Mouse (Mus musculus) thymus, postnatal 0 days (tissue): Measurements from ENCODE around the gene Pdzrn3. TPM values are rescaled to one million over a fixed set of nuclear protein-coding genes. Genes with fewer than 3 reads are reported as not detected.

Experiments
- DNase-seq: peaks from one replicate; pipeline ENCODE4 v3.0.0-alpha.2; 2015; ENCODE audit warnings: low spot score
- polyA plus RNA-seq: library from polyadenylated mRNA; unstranded; fragments of >200 nt; fragmentation: Nextera tagmentation; extraction: Ambion mirVana; gene quantifications from 2 replicates; pipeline ENCODE4 v1.2.1, GENCODE M21; 2015

Pdzrn3 gene
- polyA plus RNA-seq, 1 experiment from 2014 or later, result 0.73 TPM

DNA sequence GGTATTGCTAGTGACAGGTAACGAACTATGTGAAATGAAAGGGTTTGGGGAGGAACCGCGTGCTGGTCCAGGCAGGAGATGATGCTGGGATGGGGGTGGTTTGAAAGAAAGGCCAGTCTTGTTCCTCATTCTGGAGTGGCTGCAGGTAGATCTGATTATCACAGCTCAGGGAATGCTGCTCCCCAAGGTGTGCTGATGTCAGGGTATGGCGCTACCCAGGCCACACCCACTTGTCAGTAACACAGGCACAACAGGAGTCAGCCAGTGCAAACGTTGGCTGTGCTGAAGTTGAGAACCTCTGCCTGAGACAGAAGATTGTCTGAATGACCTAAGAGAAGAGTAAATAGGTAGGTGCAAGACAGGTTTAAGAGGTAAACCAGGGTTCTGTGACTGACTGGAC lies 4.7 kb downstream of the Pdzrn3 start:
- no peak for DNase-seq

DNA sequence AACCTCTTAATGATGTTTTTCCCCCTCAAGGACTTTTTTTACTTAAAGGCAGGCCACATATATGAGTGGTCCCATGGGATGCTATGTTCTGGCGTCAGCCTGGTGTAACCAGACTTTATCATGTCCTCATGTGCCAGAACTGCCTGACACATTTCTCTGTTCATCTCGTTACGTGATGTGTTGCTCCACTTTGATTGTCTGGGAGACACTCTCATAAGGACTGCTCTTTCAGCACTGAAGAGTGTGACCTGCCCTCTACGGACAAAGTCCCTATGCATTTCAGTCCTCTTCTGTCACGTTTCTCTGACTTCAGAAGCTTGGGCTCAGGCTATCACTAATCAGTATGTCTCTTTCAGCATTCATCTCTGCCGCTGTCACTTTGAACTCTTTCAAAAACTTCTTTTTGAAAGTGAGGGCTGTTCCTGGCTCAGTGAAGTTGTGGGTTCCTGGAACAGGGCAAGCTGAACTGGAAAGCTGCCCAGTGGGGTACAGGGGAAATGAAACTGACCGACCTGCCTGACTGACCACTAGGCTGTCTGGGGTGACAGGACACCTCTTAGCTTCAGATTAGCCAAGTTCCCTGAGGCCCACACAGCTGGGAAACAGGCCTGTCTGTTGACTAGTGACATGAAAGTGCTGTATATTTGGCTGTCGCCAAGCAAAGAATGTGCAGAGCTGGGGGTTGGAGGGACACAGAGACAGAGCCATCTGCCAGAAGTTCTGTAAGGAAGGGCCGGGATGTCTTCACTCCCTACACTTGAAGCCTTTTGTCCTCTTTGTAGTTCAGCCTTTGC lies 10.7 kb downstream of the Pdzrn3 start:
- DNase-seq, result no peak

DNA sequence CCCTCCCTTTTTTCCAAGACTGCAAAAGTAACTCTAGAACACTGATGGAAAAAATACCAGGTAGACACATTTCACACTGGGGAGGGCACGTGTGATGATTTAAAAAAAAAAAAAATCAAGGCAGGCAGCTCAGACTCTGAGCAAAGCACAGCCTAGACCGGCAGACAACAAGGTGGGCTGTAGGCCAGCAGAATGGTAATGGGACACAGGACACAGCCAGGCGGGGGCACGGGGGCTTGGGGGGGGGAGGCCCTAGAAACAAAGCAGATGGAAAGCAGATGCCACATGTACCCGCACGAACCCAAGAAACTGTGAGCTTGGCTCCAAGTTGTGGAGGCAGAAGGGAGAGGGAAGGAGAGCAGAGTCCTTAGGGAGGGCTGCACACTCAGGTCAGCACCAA lies 11.9 kb downstream of the Pdzrn3 start:
- DNase-seq, result no peak

DNA sequence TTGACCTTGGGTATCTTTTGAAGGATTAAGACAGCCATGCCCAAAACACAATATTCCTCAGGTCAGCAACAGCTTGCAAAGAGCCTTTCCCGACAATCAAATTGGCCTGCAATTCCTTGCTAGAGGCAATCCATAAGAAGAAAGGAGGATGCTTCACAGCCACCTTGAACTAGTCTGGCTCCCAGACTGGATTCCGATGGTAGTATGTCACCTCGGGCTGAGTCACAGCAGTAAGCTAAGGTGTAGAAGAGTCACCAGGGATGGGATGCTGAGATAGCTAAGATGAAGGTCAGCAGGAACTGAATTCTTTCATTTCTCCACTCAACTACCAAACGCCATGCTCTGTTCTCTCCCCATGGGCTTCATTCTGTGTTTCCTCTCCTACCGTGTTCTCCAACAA lies 13.8 kb downstream of the Pdzrn3 start:
- DNase-seq, result no peak

DNA sequence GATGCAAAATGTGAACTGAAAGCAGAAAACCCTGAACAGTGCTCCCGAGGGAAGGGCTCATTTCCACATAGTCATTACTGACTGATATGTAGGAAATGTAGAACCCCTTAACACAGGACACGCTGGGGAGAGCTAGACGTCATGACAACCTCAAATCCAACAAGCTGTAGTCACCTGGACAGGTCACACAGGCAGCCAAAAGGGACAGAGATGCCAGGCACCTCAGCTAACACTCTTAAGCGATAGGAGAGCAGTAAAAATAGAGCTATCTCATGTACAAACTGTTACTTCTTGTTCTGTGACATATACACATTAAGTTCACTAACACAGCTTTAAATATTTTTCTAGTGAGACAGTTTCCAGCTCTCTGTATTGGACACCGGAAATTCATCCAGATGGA lies 15.0 kb downstream of the Pdzrn3 start:
- DNase-seq, result no peak

DNA sequence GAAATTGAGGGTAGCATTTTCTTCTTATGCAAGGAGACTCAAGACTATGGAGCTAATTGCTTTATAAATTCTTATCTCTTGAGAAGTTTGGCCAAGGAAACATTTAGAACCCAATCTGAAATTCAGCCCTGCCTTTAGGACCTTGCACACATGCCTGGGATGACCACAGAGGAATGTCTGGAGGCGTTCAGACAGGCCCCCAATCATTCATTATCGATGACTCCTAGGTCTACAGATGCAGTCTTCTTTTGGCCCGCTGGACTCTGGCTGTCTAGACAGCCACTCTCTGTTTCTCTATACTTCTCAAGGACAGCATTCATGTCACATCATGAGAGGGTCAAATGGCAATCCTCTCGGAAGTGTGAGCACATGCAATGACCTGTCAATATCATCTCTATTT lies 15.4 kb downstream of the Pdzrn3 start:
- DNase-seq, result no peak

DNA sequence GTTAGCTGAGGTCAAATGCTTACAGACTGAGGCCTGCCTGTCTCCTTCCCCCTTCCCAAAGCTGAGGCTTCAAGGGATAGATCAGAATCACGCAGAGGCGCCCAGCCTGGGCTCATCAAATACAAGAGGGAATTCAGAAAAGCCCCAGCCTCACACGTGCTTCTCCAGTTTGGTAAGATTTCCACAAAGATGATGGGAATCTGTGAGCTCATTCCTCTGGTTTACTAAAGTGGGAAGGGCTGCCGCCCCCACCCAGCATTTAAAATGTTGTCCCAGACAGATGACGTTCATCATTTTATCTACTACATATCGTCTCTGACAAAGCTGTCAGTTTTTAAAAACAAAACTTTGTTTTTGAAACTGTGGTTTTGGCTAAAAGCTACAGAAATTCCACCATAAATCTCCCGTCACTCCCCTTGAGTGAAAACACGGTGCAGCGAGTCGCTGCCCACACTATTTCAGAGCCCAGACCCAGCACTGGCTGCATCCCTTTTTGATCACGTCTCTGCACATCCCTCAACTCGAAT lies 17.4 kb downstream of the Pdzrn3 start:
- no peak for DNase-seq

DNA sequence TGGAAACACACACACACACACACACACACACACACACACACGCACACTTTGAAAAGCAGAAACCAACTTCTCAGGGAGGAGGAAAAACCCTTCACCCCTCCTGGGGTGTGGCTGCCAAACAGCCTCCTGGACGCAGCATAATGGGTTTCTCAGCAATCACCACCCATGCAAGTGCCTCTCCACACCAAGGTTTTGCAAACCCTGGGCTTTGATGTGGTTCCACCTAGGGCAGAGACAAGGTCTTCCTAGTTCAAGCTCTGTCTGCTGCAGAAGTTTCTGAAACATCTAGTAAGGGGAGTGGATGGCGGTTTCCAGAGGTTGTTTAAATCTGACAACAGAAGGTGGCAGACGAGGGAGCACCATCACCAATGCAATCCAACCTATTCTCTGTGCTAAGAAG lies 18.1 kb downstream of the Pdzrn3 start:
- peak; percentile 18 for DNase-seq

DNA sequence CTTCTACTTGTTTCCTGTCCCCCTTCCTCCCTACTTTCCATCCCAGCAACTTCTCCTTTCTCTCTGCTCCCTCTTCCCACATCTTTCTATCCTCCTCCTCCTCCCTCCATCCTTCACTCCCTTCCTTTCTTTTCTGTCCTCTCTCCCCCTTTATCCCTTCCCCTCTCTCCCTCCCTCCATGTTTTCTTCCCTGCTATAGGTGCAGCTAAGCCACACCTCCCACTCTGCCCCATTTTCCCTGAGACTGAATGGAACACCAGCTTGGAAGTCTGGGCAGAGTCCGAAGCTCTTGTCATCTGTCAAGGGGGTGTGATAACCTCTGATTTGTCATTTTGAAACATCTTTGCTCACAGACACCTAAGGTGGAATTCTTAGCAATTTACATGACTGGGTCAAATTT lies 22.8 kb downstream of the Pdzrn3 start:
- DNase-seq, result no peak

DNA sequence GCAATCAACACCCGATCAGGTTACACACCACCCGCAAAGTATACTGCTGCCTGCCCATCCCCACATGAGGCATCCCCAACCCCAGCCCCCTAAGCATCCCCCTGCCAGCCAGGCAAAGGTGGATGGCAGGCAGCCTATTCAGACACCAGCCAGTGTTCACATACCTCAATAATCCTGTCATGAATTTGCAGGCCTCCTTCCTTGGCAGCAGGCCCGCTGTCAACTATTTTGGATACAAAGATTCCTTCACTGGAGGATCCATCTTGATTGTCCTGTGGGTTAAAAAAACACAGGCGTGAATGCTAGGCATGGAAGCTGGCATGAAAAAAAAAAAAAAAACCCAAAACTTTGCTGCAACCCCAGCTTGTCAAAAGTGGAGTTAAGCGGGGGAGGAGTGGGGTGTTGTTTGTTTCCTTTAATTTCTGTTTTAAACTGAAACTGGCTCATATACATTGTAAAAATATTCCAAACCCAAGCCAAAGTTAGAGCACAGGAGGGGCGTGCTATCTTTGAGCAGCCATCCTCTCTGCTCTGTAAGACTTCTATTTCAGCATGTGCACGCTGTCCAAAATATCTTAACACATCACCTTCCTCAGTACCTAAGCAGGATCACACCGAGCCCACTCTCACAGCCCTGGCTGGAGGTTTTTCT lies 23.3 kb downstream of the Pdzrn3 start:
- no peak for DNase-seq

DNA sequence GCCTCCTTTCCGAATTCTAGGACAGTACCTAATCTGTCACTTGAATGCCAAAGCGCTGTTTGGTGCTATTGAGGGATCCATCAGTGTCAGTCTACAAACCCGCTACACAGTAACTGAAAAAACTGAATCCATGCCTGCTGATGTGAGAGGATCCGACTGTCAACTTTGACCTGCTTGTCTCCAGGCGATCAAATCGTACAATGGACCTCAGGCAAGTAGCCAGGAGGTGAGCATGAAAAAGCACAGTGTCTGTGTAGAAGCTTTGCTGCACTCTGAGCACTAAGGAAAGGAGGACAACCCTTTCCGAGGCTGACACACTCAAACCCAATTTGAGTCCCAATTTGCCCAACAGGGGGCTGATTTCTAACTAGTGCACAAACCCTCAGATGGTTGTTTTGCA lies 24.0 kb downstream of the Pdzrn3 start:
- no peak for DNase-seq

DNA sequence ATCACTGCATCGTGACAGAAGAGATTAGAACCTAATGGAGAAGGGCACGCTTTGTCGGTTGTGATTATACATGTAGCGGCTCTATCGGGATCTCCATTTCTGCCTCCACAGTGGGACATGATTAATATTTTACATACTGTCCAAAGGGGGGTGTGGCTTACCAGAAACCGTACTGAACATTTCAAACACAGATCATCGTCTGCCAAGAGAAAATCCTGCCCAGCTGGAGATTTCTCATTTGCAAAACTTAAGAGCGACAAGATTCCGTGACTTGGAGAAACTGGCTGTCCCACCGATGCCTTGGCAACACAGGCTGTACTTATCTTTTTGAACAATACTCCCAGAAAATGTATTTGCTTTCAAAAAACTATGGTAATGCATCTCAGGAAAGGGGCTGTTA lies 25.1 kb downstream of the Pdzrn3 start:
- DNase-seq, result no peak

DNA sequence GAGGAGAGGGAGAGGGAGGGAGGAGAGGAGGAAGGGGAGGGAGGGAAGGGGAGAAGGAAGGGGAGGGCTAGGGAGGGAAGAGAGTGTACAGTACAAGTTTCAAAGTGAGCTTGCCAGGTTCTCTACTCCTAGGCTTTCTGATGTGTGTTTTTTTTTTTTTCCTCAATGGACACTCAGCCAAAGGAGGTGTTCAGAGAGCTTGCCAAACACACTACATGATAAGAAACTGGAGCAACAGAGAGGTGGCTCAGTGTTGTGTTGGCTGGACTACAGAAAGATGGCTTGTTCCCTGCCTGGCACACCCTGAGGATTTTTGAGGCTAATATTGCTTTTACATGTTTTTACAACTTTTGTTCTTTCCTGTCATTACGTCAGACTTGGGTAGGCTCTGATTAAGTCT lies 26.6 kb downstream of the Pdzrn3 start:
- no peak for DNase-seq

DNA sequence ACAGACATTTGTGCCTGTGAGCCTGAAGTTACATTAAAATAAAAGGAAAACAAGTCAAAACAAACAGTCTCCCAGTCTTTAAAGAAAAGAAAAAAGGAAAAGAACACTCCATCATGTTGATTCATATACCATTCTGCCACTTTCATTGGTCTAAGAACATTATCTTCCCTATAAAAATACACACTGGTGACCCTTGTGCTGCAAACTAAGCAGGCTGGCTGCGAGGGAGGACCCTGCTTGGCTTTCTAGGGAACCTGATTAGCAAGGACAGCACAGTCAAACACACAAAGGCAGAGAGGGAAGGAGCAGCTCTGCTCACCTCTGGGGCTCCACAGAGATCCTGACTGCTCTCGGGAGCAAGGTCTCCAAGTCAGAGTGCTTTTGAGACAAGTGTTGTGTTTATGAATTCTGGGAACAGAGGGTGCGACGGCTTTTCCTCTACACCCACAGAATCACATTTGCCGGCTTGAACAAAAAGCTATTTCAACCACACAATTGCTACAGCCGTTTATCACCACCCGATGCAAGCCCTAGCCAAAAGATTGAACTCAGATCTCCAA lies 27.2 kb downstream of the Pdzrn3 start:
- DNase-seq, result no peak

DNA sequence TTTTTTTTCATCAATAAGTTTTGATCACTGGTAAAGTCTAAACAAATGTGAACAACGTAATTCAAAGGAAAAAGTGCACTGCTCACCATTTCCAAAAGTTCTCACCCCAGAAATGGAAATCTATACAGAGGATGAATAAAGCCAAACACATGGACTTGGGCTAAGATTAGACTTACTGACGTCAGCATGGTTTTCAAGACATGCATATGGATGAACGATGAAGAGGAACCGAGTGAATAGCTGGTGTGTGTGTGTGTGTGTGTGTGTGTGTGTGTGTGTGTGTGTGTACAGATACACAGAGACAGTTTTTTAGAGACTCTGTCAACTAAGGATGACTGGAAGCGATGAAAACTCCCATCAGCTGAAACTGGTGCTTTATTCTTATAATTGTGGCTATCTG lies 29.2 kb downstream of the Pdzrn3 start:
- DNase-seq, result no peak

DNA sequence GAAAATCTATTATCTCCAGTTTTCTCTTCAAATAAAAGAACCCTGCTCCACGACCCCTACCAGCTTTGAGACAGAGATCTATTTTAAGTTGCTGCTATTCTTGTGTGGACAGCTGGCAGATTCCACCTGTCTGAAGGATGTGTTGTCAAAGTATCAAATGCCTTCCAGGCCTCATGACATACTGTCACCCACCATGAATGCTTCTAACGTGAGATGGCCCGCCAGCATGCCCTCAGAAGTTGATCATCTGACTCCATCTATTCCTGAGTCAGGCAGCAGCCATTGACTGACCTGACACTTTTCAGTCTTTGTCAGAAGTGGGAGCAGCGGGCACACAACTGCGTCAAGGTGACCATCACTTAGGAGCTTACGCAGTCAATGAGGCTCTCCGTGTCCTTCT lies 37.6 kb downstream of the Pdzrn3 start:
- no peak for DNase-seq

DNA sequence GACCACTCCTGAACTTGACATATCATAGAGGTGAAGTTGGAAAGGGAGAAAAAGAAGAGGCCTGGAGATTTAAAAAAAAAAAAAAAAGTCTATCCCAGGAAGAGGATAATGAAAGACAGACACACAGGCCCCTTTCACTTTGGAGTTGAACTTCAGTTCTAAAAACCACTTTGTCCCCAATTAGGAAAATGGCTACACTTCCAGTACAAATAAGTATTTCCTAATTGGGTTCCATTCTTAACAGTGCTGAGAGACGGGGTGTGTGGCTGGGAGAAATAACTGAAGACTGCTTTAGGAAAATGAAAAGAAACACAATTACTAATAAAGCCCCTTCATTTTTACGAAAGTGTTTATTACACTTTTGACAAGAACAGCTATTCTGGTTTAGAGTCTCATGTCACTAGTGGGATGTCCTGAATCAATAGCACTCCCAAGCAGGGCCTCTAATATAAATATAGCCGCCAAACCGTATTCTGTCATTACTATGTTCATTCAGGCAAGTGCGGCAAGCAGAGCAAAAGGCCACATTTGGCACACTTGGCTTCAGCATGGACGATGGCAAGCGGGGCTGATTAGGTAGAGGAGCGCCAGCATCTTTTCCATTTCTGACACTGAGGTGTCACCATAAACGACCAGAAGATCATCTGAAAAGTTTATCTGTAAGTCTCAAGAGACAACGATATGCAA lies 39.7 kb downstream of the Pdzrn3 start:
- DNase-seq, result no peak

DNA sequence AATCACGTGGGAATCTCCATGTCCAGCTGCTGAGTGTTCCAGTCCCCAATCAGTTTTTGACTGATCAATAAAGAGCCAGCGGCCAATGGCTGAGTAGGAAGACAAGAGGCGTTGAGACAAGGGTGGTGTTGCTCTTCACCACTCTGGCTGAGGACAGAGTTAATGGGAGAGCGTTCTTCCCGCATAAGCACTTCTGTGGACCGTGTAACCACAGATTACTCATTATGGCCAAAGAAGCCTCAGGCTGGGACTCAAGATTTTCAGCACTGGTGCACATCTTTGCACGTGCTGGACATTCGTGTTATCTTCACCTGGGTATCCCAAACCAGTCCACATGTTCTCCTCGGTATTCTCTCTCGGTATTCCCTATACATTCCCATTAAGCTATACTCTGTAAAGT lies 41.0 kb downstream of the Pdzrn3 start:
- DNase-seq, result no peak

DNA sequence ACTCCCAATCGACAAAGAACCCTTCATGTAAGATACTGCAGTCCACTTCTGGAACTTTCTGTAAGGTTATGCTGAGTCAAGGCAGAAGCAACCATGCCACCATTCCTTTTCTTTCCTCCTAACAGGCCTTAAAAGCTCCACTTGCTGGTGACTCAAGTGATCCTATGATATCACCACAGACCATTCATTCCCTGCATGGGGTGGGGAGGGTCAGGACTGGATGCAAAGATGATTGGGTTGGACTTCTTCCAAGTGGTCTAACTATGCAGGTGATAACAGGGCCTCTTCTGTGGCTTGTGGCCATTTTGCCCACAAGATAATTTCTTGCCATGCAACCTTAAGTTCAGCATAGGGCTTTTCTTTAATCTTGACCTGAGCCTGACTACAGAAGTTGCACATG lies 42.0 kb downstream of the Pdzrn3 start:
- no peak for DNase-seq

DNA sequence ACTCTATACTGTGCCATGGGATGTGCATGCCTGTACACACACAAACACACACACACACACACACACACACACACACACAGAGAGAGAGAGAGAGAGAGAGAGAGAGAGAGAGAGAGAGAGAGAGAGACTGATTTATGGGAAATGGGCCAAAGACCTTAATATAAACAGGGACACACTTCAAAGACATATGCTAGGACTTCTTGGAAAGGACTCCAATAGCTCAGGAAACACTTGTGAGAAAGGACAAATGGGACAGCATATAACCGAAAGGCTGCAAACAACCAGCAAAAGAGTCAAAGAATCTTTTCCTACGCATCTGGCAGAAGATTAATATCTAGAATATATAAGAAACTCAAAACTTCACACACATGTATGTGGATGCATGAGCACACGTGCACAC lies 43.2 kb downstream of the Pdzrn3 start:
- DNase-seq, result no peak

DNA sequence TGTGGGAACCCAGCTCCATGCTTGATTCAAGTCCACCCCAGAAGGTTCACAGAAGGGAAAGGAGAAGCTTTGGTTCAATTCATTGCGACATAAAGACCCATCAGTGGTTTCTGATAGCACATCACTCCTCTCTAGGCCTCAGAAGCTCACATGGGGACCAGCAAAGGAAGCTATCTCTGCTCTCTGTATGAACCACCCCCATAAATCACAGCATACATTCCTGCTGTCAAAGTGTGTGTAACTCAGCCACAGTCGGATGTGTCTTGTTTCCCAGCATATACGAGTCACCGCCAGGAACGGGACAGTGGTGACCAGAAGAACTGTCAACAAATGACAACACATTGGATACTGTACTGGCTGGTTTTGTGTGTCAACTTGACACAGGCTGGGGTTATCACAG lies 47.3 kb downstream of the Pdzrn3 start:
- no peak for DNase-seq

DNA sequence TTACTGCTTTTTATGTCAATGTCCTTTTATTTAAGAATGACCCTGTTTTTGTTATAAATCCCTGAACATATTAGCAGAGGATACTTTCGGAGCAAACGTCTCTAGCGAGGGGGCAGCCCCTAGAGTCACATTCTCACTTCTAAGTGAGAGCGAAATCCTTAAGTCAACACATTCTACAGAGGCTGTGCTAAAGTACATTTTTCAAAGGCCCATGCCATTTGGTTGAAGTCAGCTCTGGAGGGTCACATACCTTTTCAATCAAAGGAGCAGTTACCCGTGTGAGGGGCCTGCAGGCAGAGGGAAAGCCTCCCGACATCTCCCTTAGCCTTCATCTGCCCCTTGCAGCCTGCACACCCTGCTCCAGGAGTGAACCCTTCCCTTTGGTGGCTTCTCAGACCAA lies 48.2 kb downstream of the Pdzrn3 start:
- no peak for DNase-seq
